Mouse (Mus musculus) cerebellum, adult 2 months (tissue): Measurements from ENCODE around the gene Sec24b. TPM values are rescaled to one million over a fixed set of nuclear protein-coding genes. Genes with fewer than 3 reads are reported as not detected.

Source experiments
- DNase-seq, 2 experiments: peaks; one replicate each; pipeline ENCODE4 v3.0.0; 2021
- H3K27ac ChIP-seq: fragments of 200-500 bp; 2 replicates; pipeline ENCODE4 v1.5.1; 2012; ENCODE audit warnings: low read length, control low read depth, inconsistent platforms; ENCODE audit not compliant: insufficient read depth
- H3K27me3 ChIP-seq: fragments of 200-500 bp; 2 replicates; pipeline ENCODE4 v1.6.1; 2012; ENCODE audit warnings: inconsistent platforms, mild to moderate bottlenecking, low read length, moderate library complexity; ENCODE audit not compliant: control insufficient read depth, insufficient read depth
- H3K4me1 ChIP-seq: fragments of 200-500 bp; 2 replicates; pipeline ENCODE4 v1.6.1; 2011; ENCODE audit warnings: low read length; ENCODE audit not compliant: control insufficient read depth, insufficient read depth
- H3K4me3 ChIP-seq: fragments of 200-500 bp; replicated peaks from 2 replicates; pipeline ENCODE3; 2011; ENCODE audit warnings: mild to moderate bottlenecking, low read depth, low read length, control low read depth; ENCODE audit not compliant: insufficient read depth
- CTCF ChIP-seq: fragments of 200-500 bp; IDR thresholded peaks from 2 replicates; pipeline ENCODE4 v1.5.1; 2011; ENCODE audit warnings: low read depth, mild to moderate bottlenecking, control low read depth, low read length, moderate library complexity, borderline replicate concordance; ENCODE audit not compliant: insufficient read depth
- POLR2A ChIP-seq: fragments of 200-500 bp; IDR thresholded peaks from 2 replicates; pipeline ENCODE4 v1.6.1; 2011; ENCODE audit warnings: low read length, control low read depth, borderline replicate concordance; ENCODE audit not compliant: insufficient read depth
- WGBS: fragments of 180-500 bp; shearing (Covaris S2); methylation state at CpG from one replicate; pipeline ENCODE4 v1.1.7; 2018; 5-methylcytosine and 5-hydroxymethylcytosine counted together
- polyA plus RNA-seq: library from polyadenylated mRNA; depleted of rRNA; stranded (reverse); fragments of >200 nt; gene quantifications from 2 replicates; pipeline ENCODE4 v1.2.3, GENCODE M21; 2012

Gene Sec24b
- polyA plus RNA-seq, 1 experiment = 65.8 TPM

- no peak for DNase-seq
- under 1% methylated on average over 62 of the region's 63 CpGs for WGBS
- Histone ChIP-seq H3K27me3 (peaks cover 3% of the 10 kb centered on the region; the same call in 1 of the 2 replicates), H3K27ac (no peak within 1 kb of the TSS), H3K4me3 (peak within 1 kb of the TSS; percentile 18), H3K4me1 (peaks cover 7% of the 10 kb centered on the region; the same call in 1 of the 2 replicates)
- TF ChIP-seq CTCF = no peak
- no peak for TF ChIP-seq POLR2A
Measured at GRCm38 (mm10) chr3:129969432-129970395, 91.6 kb downstream of the Sec24b start, which contains the start of gene Mcub. Mcub (minus strand) TSS chr3:129970206.

- Histone ChIP-seq H3K4me1 (peaks cover 7% of the 10 kb centered on the region; the same call in 1 of the 2 replicates), H3K27me3 (peaks cover 3% of the 10 kb centered on the region; the same call in 1 of the 2 replicates), H3K4me3 (peak overlapping the region; percentile 18), H3K27ac (no peak overlapping the region)
- WGBS = 63% methylated on average over 10 of the region's 10 CpGs
- TF ChIP-seq CTCF = no peak
- TF ChIP-seq POLR2A = no peak
- no peak for DNase-seq
Measured at GRCm38 (mm10) chr3:129969031-129969430, 92.3 kb downstream of the Sec24b start.

- 61% methylated on average over 9 of the region's 9 CpGs for WGBS
- no peak for TF ChIP-seq POLR2A
- no peak for TF ChIP-seq CTCF
- Histone ChIP-seq H3K4me3 (no peak overlapping the region), H3K27me3 (peaks cover 3% of the 10 kb centered on the region; the same call in 1 of the 2 replicates), H3K4me1 (peaks cover 7% of the 10 kb centered on the region; the same call in 1 of the 2 replicates), H3K27ac (no peak overlapping the region)
- DNase-seq = no peak
Measured at GRCm38 (mm10) chr3:129967874-129968273, 93.5 kb downstream of the Sec24b start.

- H3K27me3 ChIP-seq = peaks cover 1% of the 10 kb centered on the region; the same call in 1 of the 2 replicates
- H3K4me3 ChIP-seq = no peak overlapping the region
- WGBS = 90% methylated on average over 8 of the region's 8 CpGs
- no peak for DNase-seq
- no peak overlapping the region for H3K27ac ChIP-seq
- H3K4me1 ChIP-seq = peaks cover 4% of the 10 kb centered on the region; the same call in 1 of the 2 replicates
- TF ChIP-seq CTCF = no peak
- no peak for TF ChIP-seq POLR2A
Measured at GRCm38 (mm10) chr3:129964681-129965080, 96.7 kb downstream of the Sec24b start.

- TF ChIP-seq POLR2A (no peak), CTCF (no peak)
- Histone ChIP-seq H3K27ac (no peak overlapping the region), H3K4me3 (no peak overlapping the region), H3K27me3 (no peaks in the 10 kb centered on the region), H3K4me1 (no peaks in the 10 kb centered on the region)
- DNase-seq = no peak
- WGBS = 70% methylated on average over 8 of the region's 8 CpGs
Measured at GRCm38 (mm10) chr3:129962533-129962932, 98.8 kb downstream of the Sec24b start.

- TF ChIP-seq CTCF = no peak
- TF ChIP-seq POLR2A = no peak
- 82% methylated on average over 4 of the region's 4 CpGs for WGBS
- no peak overlapping the region for H3K27ac ChIP-seq
Measured at GRCm38 (mm10) chr3:129953296-129953695, 108.1 kb downstream of the Sec24b start.

GRCm38 (mm10) chr3:129949158-129949773 lies 112.1 kb downstream of the Sec24b start:
- TF ChIP-seq CTCF (no peak), POLR2A (no peak)
- no peaks in the 10 kb centered on the region for H3K4me1 ChIP-seq
- H3K4me3 ChIP-seq = no peak overlapping the region
- DNase-seq = no peak
- WGBS = 87% methylated on average over 5 of the region's 5 CpGs
- H3K27me3 ChIP-seq = no peaks in the 10 kb centered on the region
- H3K27ac ChIP-seq = no peak overlapping the region

More at GRCm38 (mm10) chr3:129953296-129953695, 108.1 kb downstream of the Sec24b start:
- no peaks in the 10 kb centered on the region for H3K4me1 ChIP-seq
- H3K27me3 ChIP-seq = no peaks in the 10 kb centered on the region
- DNase-seq = no peak
- H3K4me3 ChIP-seq = no peak overlapping the region

GRCm38 (mm10) chr3:129948359-129948758 lies 113.0 kb downstream of the Sec24b start:
- H3K27me3 ChIP-seq = no peaks in the 10 kb centered on the region
- H3K27ac ChIP-seq = no peak overlapping the region
- TF ChIP-seq CTCF = no peak
- no peak overlapping the region for H3K4me3 ChIP-seq
- 65% methylated on average over 5 of the region's 5 CpGs for WGBS
- DNase-seq = no peak
- no peaks in the 10 kb centered on the region for H3K4me1 ChIP-seq
